Mouse (Mus musculus): Measurements from ENCODE around the gene Rhob. TPM values are rescaled to one million over a fixed set of nuclear protein-coding genes. Genes with fewer than 3 reads are reported as not detected.

Rhob gene
- polyA plus RNA-seq, 1 experiment, result 415 TPM

GRCm38 (mm10) chr12:8469742-8470494 lies 29.9 kb downstream of the Rhob start:
- no peak overlapping the region for H3K4me3 ChIP-seq
- no peaks in the 10 kb centered on the region for H3K36me3 ChIP-seq (ENCODE audit: control insufficient read depth, insufficient read depth)
- no peak overlapping the region for H3ac ChIP-seq (ENCODE audit: control insufficient read depth, insufficient read length)
- no peaks in the 10 kb centered on the region for H3K79me2 ChIP-seq (ENCODE audit: control insufficient read depth, insufficient read depth)
- no peak overlapping the region for H3K4me2 ChIP-seq (ENCODE audit: low read depth)
- H3K27me3 ChIP-seq (ENCODE audit: control insufficient read depth, insufficient read depth, insufficient read length), result no peaks in the 10 kb centered on the region
- TF ChIP-seq POLR2AphosphoS2 (IDR thresholded peaks at IDR 0.05; ENCODE audit: insufficient read length, low read depth) (no peak), MYOD1 (IDR thresholded peaks at IDR 0.05; ENCODE audit: control insufficient read depth in 1 of 3, insufficient read length in 2 of 3, low read depth in 2 of 3) (no peak), TCF3 (IDR thresholded peaks at IDR 0.05; ENCODE audit: insufficient read length, low read depth) (no peak)

GRCm38 (mm10) chr12:8468221-8468865 lies 31.5 kb downstream of the Rhob start:
- Histone ChIP-seq H3K36me3 (ENCODE audit: control insufficient read depth, insufficient read depth) (no peaks in the 10 kb centered on the region), H3K27me3 (ENCODE audit: control insufficient read depth, insufficient read depth, insufficient read length) (no peaks in the 10 kb centered on the region), H3K79me2 (ENCODE audit: control insufficient read depth, insufficient read depth) (no peaks in the 10 kb centered on the region), H3ac (ENCODE audit: control insufficient read depth, insufficient read length) (no peak overlapping the region), H3K4me3 (no peak overlapping the region), H3K4me2 (ENCODE audit: low read depth) (no peak overlapping the region)
- TF ChIP-seq MYOG (IDR thresholded peaks at IDR 0.05; ENCODE audit: control insufficient read depth in 1 of 3, insufficient read depth in 1 of 3, insufficient read length in 2 of 3, low read depth in 2 of 3), result no peak
- TF ChIP-seq POLR2A (IDR thresholded peaks at IDR 0.05; ENCODE audit: insufficient read length, low read depth), result no peak
- no peak for TF ChIP-seq TCF12 (IDR thresholded peaks at IDR 0.05; ENCODE audit: insufficient read depth, poor library complexity, severe bottlenecking)
- TF ChIP-seq USF1 (IDR thresholded peaks at IDR 0.05; ENCODE audit: low read depth), result no peak
- TF ChIP-seq TCF3 (IDR thresholded peaks at IDR 0.05; ENCODE audit: insufficient read length, low read depth), result no peak
- no peak for TF ChIP-seq SRF (IDR thresholded peaks at IDR 0.05; ENCODE audit: control insufficient read depth, insufficient read length, low read depth)
- TF ChIP-seq CEBPB (IDR thresholded peaks at IDR 0.05; ENCODE audit: insufficient read depth, poor library complexity, severe bottlenecking), result no peak
- TF ChIP-seq MAX (IDR thresholded peaks at IDR 0.05; ENCODE audit: low read depth), result no peak
- no peak for TF ChIP-seq REST (IDR thresholded peaks at IDR 0.05; ENCODE audit: insufficient read depth, insufficient read length)
- no peak for TF ChIP-seq E2F4 (IDR thresholded peaks at IDR 0.05; ENCODE audit: insufficient read depth)
- no peak for TF ChIP-seq POLR2AphosphoS2 (IDR thresholded peaks at IDR 0.05; ENCODE audit: insufficient read length, low read depth)
- no peak for TF ChIP-seq MYOD1 (IDR thresholded peaks at IDR 0.05; ENCODE audit: control insufficient read depth in 1 of 3, insufficient read length in 2 of 3, low read depth in 2 of 3)

GRCm38 (mm10) chr12:8467029-8467924 lies 32.5 kb downstream of the Rhob start:
- no peak overlapping the region for H3K4me2 ChIP-seq (ENCODE audit: low read depth)
- no peaks in the 10 kb centered on the region for H3K79me2 ChIP-seq (ENCODE audit: control insufficient read depth, insufficient read depth)
- H3K4me3 ChIP-seq, result no peak overlapping the region
- H3K36me3 ChIP-seq (ENCODE audit: control insufficient read depth, insufficient read depth), result no peaks in the 10 kb centered on the region
- H3K27me3 ChIP-seq (ENCODE audit: control insufficient read depth, insufficient read depth, insufficient read length), result no peaks in the 10 kb centered on the region
- no peak overlapping the region for H3ac ChIP-seq (ENCODE audit: control insufficient read depth, insufficient read length)
- no peak for TF ChIP-seq REST (IDR thresholded peaks at IDR 0.05; ENCODE audit: insufficient read depth, insufficient read length)
- no peak for TF ChIP-seq MAX (IDR thresholded peaks at IDR 0.05; ENCODE audit: low read depth)
- TF ChIP-seq TCF3 (IDR thresholded peaks at IDR 0.05; ENCODE audit: insufficient read length, low read depth), result no peak
- TF ChIP-seq E2F4 (IDR thresholded peaks at IDR 0.05; ENCODE audit: insufficient read depth), result no peak
- TF ChIP-seq MYOD1 (IDR thresholded peaks at IDR 0.05; ENCODE audit: control insufficient read depth in 1 of 3, insufficient read length in 2 of 3, low read depth in 2 of 3), result no peak
- TF ChIP-seq TCF12 (IDR thresholded peaks at IDR 0.05; ENCODE audit: insufficient read depth, poor library complexity, severe bottlenecking), result no peak
- no peak for TF ChIP-seq POLR2AphosphoS2 (IDR thresholded peaks at IDR 0.05; ENCODE audit: insufficient read length, low read depth)
- TF ChIP-seq POLR2A (IDR thresholded peaks at IDR 0.05; ENCODE audit: insufficient read length, low read depth), result no peak
- TF ChIP-seq MYOG (IDR thresholded peaks at IDR 0.05; ENCODE audit: control insufficient read depth in 1 of 3, insufficient read depth in 1 of 3, insufficient read length in 2 of 3, low read depth in 2 of 3), result no peak
- TF ChIP-seq SRF (IDR thresholded peaks at IDR 0.05; ENCODE audit: control insufficient read depth, insufficient read length, low read depth), result no peak
- TF ChIP-seq USF1 (IDR thresholded peaks at IDR 0.05; ENCODE audit: low read depth), result no peak
- TF ChIP-seq CEBPB (IDR thresholded peaks at IDR 0.05; ENCODE audit: insufficient read depth, poor library complexity, severe bottlenecking), result no peak

GRCm38 (mm10) chr12:8465680-8466079 lies 34.1 kb downstream of the Rhob start:
- no peaks in the 10 kb centered on the region for H3K27me3 ChIP-seq (ENCODE audit: control insufficient read depth, insufficient read depth, insufficient read length)
- no peak overlapping the region for H3K4me3 ChIP-seq
- H3K79me2 ChIP-seq (ENCODE audit: control insufficient read depth, insufficient read depth), result no peaks in the 10 kb centered on the region
- no peak overlapping the region for H3ac ChIP-seq (ENCODE audit: control insufficient read depth, insufficient read length)
- no peaks in the 10 kb centered on the region for H3K36me3 ChIP-seq (ENCODE audit: control insufficient read depth, insufficient read depth)
- no peak for TF ChIP-seq SRF (IDR thresholded peaks at IDR 0.05; ENCODE audit: control insufficient read depth, insufficient read length, low read depth)
- no peak for TF ChIP-seq POLR2A (IDR thresholded peaks at IDR 0.05; ENCODE audit: insufficient read length, low read depth)
- TF ChIP-seq TCF3 (IDR thresholded peaks at IDR 0.05; ENCODE audit: insufficient read length, low read depth), result no peak
- no peak for TF ChIP-seq REST (IDR thresholded peaks at IDR 0.05; ENCODE audit: insufficient read depth, insufficient read length)
- TF ChIP-seq MYOG (IDR thresholded peaks at IDR 0.05; ENCODE audit: control insufficient read depth in 1 of 3, insufficient read depth in 1 of 3, insufficient read length in 2 of 3, low read depth in 2 of 3), result no peak
- TF ChIP-seq POLR2AphosphoS2 (IDR thresholded peaks at IDR 0.05; ENCODE audit: insufficient read length, low read depth), result no peak
- TF ChIP-seq USF1 (IDR thresholded peaks at IDR 0.05; ENCODE audit: low read depth), result no peak
- no peak for TF ChIP-seq E2F4 (IDR thresholded peaks at IDR 0.05; ENCODE audit: insufficient read depth)
- TF ChIP-seq MYOD1 (IDR thresholded peaks at IDR 0.05; ENCODE audit: control insufficient read depth in 1 of 3, insufficient read length in 2 of 3, low read depth in 2 of 3), result no peak
- no peak for TF ChIP-seq MAX (IDR thresholded peaks at IDR 0.05; ENCODE audit: low read depth)
- no peak for TF ChIP-seq CEBPB (IDR thresholded peaks at IDR 0.05; ENCODE audit: insufficient read depth, poor library complexity, severe bottlenecking)
- no peak for TF ChIP-seq TCF12 (IDR thresholded peaks at IDR 0.05; ENCODE audit: insufficient read depth, poor library complexity, severe bottlenecking)
- no peak overlapping the region for H3K4me2 ChIP-seq (ENCODE audit: low read depth)
